Mouse (Mus musculus) brain, embryonic 14.5 days (tissue): ENCODE results near the gene Fbxo5.

Source experiments
- CTCF ChIP-seq: fragments of 200-500 bp; IDR thresholded peaks from 2 replicates; pipeline ENCODE4 v1.5.1; 2012; ENCODE audit warnings: inconsistent platforms, mild to moderate bottlenecking, moderate library complexity, borderline replicate concordance; ENCODE audit not compliant: insufficient read depth, insufficient read length; ENCODE audit errors: extremely low read depth
- POLR2A ChIP-seq: fragments of 200-500 bp; IDR thresholded peaks from 2 replicates; pipeline ENCODE4 v1.6.1; 2012; ENCODE audit warnings: mild to moderate bottlenecking, inconsistent platforms, borderline replicate concordance; ENCODE audit not compliant: poor library complexity, insufficient read depth, insufficient read length, severe bottlenecking; ENCODE audit errors: extremely low read depth

- TF ChIP-seq POLR2A = no peak
- no peak for TF ChIP-seq CTCF
These were observed 17.9 kb upstream of the Fbxo5 start for GRCm38 (mm10) chr10:5823291-5823739.
